Mouse (Mus musculus) hindbrain, postnatal 0 days (tissue): Measurements from ENCODE around the gene Lsm3. TPM values are rescaled to one million over a fixed set of nuclear protein-coding genes. Genes with fewer than 3 reads are reported as not detected.

ENCODE experiments used
- ATAC-seq: fragments of 200-750 bp; cut with Nextera tagmentation; 2 replicates; pipeline ENCODE4 v1.8.0; 2017; ENCODE audit warnings: mild to moderate bottlenecking, moderate TSS enrichment, moderate library complexity
- DNase-seq: peaks from one replicate; pipeline ENCODE4 v3.0.0-alpha.2; 2015; ENCODE audit warnings: low spot score
- H3K27ac ChIP-seq: fragments of 300-500 bp; sonication (generic); 2 replicates; pipeline ENCODE4 v1.5.1; 2014; ENCODE audit warnings: mild to moderate bottlenecking
- H3K27me3 ChIP-seq: fragments of 300-500 bp; sonication (generic); 2 replicates; pipeline ENCODE4 v1.6.1; 2014; ENCODE audit warnings: low read length, mixed read lengths; ENCODE audit not compliant: insufficient read depth
- H3K36me3 ChIP-seq: fragments of 300-500 bp; sonication (generic); 2 replicates; pipeline ENCODE4 v1.6.1; 2014; ENCODE audit warnings: low read length, mixed read lengths; ENCODE audit not compliant: insufficient read depth
- H3K4me1 ChIP-seq: fragments of 300-500 bp; sonication (generic); 2 replicates; pipeline ENCODE4 v1.6.1; 2014; ENCODE audit warnings: antibody characterized with exemption, low read length, mixed read lengths; ENCODE audit not compliant: insufficient read depth
- H3K4me2 ChIP-seq: fragments of 300-500 bp; sonication (generic); 2 replicates; pipeline ENCODE4 v1.6.1; 2014; ENCODE audit warnings: low read depth, mild to moderate bottlenecking, low read length, moderate library complexity, mixed read lengths
- H3K4me3 ChIP-seq: fragments of 300-500 bp; sonication (generic); 2 replicates; pipeline ENCODE4 v1.5.1; 2014; ENCODE audit warnings: low read length
- H3K9ac ChIP-seq: fragments of 300-500 bp; sonication (generic); replicated peaks from 2 replicates; pipeline ENCODE4 v1.6.1; 2014; ENCODE audit warnings: mild to moderate bottlenecking, low read length, moderate library complexity, mixed read lengths
- H3K9me3 ChIP-seq: fragments of 300-500 bp; sonication (generic); 2 replicates; pipeline ENCODE4 v1.6.1; 2016; ENCODE audit warnings: low read length, mixed read lengths
- CTCF ChIP-seq: IDR thresholded peaks from 2 replicates; pipeline ENCODE4 v1.5.1; 2016; ENCODE audit warnings: antibody characterized with exemption, control low read depth, low read depth
- WGBS: fragments of 180-500 bp; shearing (Covaris S2); extraction: QIAGEN DNeasy Blood & Tissue Kit; methylation state at CpG from one replicate; pipeline ENCODE4 v1.1.7; 2014; 5-methylcytosine and 5-hydroxymethylcytosine counted together
- polyA plus RNA-seq: library from polyadenylated mRNA; unstranded; fragments of >200 nt; fragmentation: Nextera tagmentation; extraction: Ambion mirVana; gene quantifications from 2 replicates; pipeline ENCODE4 v1.2.1, GENCODE M21; 2015
- total RNA-seq: library from RNA; depleted of rRNA; stranded (reverse); fragments of >200 nt; gene quantifications from 2 replicates; pipeline ENCODE4 v1.2.3, GENCODE M21; 2014

The Lsm3 gene
- total and polyA plus RNA-seq, 2 experiments from 2014 or later = 40.9 to 184 TPM

GRCm38 (mm10) chr6:91509326-91509725 is 6.4 kb upstream of the Lsm3 start:
- no peak overlapping the region for H3K4me2 ChIP-seq
- no peak for ATAC-seq
- no peak overlapping the region for H3K4me3 ChIP-seq
- no peak overlapping the region for H3K9ac ChIP-seq
- no peaks in the 10 kb centered on the region for H3K27me3 ChIP-seq
- H3K27ac ChIP-seq = no peak overlapping the region
- peak; percentile 87 for TF ChIP-seq CTCF
- peaks cover 44% of the 10 kb centered on the region for H3K36me3 ChIP-seq
- 44% methylated on average over 7 of the region's 7 CpGs for whole genome bisulfite sequencing
- no peaks in the 10 kb centered on the region for H3K9me3 ChIP-seq
- no peaks in the 10 kb centered on the region for H3K4me1 ChIP-seq
- DNase-seq = peak; percentile 62

- Histone ChIP-seq H3K9me3 (no peaks in the 10 kb centered on the region), H3K27me3 (no peaks in the 10 kb centered on the region), H3K4me2 (no peak overlapping the region), H3K4me1 (0 out of 2 replicates have a peak, but pooled peaks cover 5% of the 10 kb centered on the region), H3K4me3 (no peak overlapping the region), H3K36me3 (peaks cover 35% of the 10 kb centered on the region; the same call in 1 of the 2 replicates), H3K27ac (no peak overlapping the region), H3K9ac (no peak overlapping the region)
- TF ChIP-seq CTCF = no peak
- 84% methylated on average over 10 of the region's 10 CpGs for WGBS
- no peak for DNase-seq
- no peak for ATAC-seq
Measured at GRCm38 (mm10) chr6:91510211-91510610, 5.5 kb upstream of the Lsm3 start.

GRCm38 (mm10) chr6:91514135-91514534 is 1.6 kb upstream of the Lsm3 start:
- no peak for ATAC-seq
- Histone ChIP-seq H3K4me2 (no peak overlapping the region), H3K27ac (no peak overlapping the region), H3K4me1 (0 out of 2 replicates have a peak, but pooled peaks cover 6% of the 10 kb centered on the region), H3K9ac (no peak overlapping the region), H3K4me3 (no peak overlapping the region), H3K27me3 (no peaks in the 10 kb centered on the region), H3K36me3 (peaks cover 10% of the 10 kb centered on the region; the same call in 1 of the 2 replicates), H3K9me3 (no peaks in the 10 kb centered on the region)
- DNase-seq = no peak
- TF ChIP-seq CTCF = no peak

- peaks cover 11% of the 10 kb centered on the region; the same call in 1 of the 2 replicates for H3K36me3 ChIP-seq
- WGBS = 30% methylated on average over 10 of the region's 10 CpGs
- H3K9ac ChIP-seq = peak overlapping the region; percentile 64
- DNase-seq (no peak), ATAC-seq (no peak)
- H3K4me2 ChIP-seq = peak overlapping the region; percentile 67
- peak overlapping the region; percentile 66 for H3K4me3 ChIP-seq
- H3K27me3 ChIP-seq = no peaks in the 10 kb centered on the region
- H3K27ac ChIP-seq = peak overlapping the region; percentile 74; the same call in 1 of the 2 replicates
- H3K4me1 ChIP-seq = 0 out of 2 replicates have a peak, but pooled peaks cover 6% of the 10 kb centered on the region
- H3K9me3 ChIP-seq = no peaks in the 10 kb centered on the region
- TF ChIP-seq CTCF = no peak
Measured at GRCm38 (mm10) chr6:91514737-91515362, 878 bp upstream of the Lsm3 start.

GRCm38 (mm10) chr6:91518454-91519020 is 2.8 kb downstream of the Lsm3 start:
- H3K4me1 ChIP-seq = 0 out of 2 replicates have a peak, but pooled peaks cover 6% of the 10 kb centered on the region
- no peaks in the 10 kb centered on the region for H3K9me3 ChIP-seq
- 91% methylated on average over 7 of the region's 7 CpGs for WGBS
- peaks cover 34% of the 10 kb centered on the region; the same call in 1 of the 2 replicates for H3K36me3 ChIP-seq
- TF ChIP-seq CTCF = no peak
- no peak overlapping the region for H3K4me2 ChIP-seq
- no peak overlapping the region for H3K9ac ChIP-seq
- no peaks in the 10 kb centered on the region for H3K27me3 ChIP-seq
- ATAC-seq (no peak), DNase-seq (no peak)
- H3K4me3 ChIP-seq = no peak overlapping the region
- H3K27ac ChIP-seq = no peak overlapping the region

GRCm38 (mm10) chr6:91522816-91523215 is 7.1 kb downstream of the Lsm3 start:
- H3K27ac ChIP-seq = no peak overlapping the region
- H3K4me2 ChIP-seq = no peak overlapping the region
- no peaks in the 10 kb centered on the region for H3K9me3 ChIP-seq
- no peak overlapping the region for H3K4me3 ChIP-seq
- no peak for ATAC-seq
- H3K9ac ChIP-seq = no peak overlapping the region
- no peak for TF ChIP-seq CTCF
- 95% methylated on average over 5 of the region's 5 CpGs for WGBS
- no peaks in the 10 kb centered on the region for H3K27me3 ChIP-seq
- no peaks in the 10 kb centered on the region for H3K4me1 ChIP-seq
- H3K36me3 ChIP-seq = peaks cover 32% of the 10 kb centered on the region; the same call in 1 of the 2 replicates
- DNase-seq = no peak

GRCm38 (mm10) chr6:91525544-91525943 is 9.8 kb downstream of the Lsm3 start:
- no peak for TF ChIP-seq CTCF
- Histone ChIP-seq H3K4me1 (no peaks in the 10 kb centered on the region), H3K27me3 (no peaks in the 10 kb centered on the region), H3K4me2 (no peak overlapping the region), H3K27ac (no peak overlapping the region), H3K9me3 (no peaks in the 10 kb centered on the region), H3K4me3 (no peak overlapping the region), H3K9ac (no peak overlapping the region), H3K36me3 (peaks cover 16% of the 10 kb centered on the region; the same call in 1 of the 2 replicates)
- ATAC-seq (no peak), DNase-seq (no peak)
- 75% methylated on average over 4 of the region's 4 CpGs for WGBS
